Comparison of ENCODE assay signal across 26 mouse cellular contexts in genomic region chr3:49706503-49706902, GRCm38 (mm10). TPM values are rescaled to one million over a fixed set of nuclear protein-coding genes. Genes with fewer than 3 reads are reported as not detected.
DNase-seq lines count a peak whose midpoint lies in the region; ATAC-seq lines count a peak whose summit lies in the region.
"Had no signal": no experiment of that assay in that cellular context is flagged by ENCODE, and none has a peak within 500 bp of the region (broad histone marks: within the 10 kb centered on the region; RNA-seq: fewer than 3 reads in every experiment).

No protein-coding gene starts in this region.

- H3K4me3 ChIP-seq in forebrain, embryonic 12.5 days (replicated peaks), result no peak overlapping the region
- H3K4me3 ChIP-seq in forebrain, embryonic 16.5 days (replicated peaks; ENCODE audit: low read length), result no peak overlapping the region
- H3K4me3 ChIP-seq in midbrain, embryonic 12.5 days, result no peak overlapping the region
- no peak overlapping the region for H3K4me3 ChIP-seq in midbrain, embryonic 15.5 days
- no peak overlapping the region for H3K4me3 ChIP-seq in forebrain, embryonic 14.5 days (ENCODE audit: low read depth, low read length)
- H3K4me3 ChIP-seq: heart, embryonic 12.5 days; heart, embryonic 15.5 days; hindbrain, embryonic 10.5 days; hindbrain, embryonic 13.5 days; intestine, embryonic 15.5 days had no signal

- no peak overlapping the region for H3K4me2 ChIP-seq in forebrain, embryonic 12.5 days
- no peak overlapping the region for H3K4me2 ChIP-seq in forebrain, embryonic 16.5 days (ENCODE audit: low read length)
- H3K4me2 ChIP-seq in midbrain, embryonic 12.5 days (replicated peaks), result no peak overlapping the region
- H3K4me2 ChIP-seq in midbrain, embryonic 15.5 days, result no peak overlapping the region
- H3K4me2 ChIP-seq in forebrain, embryonic 14.5 days (ENCODE audit: low read length), result no peak overlapping the region
- H3K4me2 ChIP-seq: heart, embryonic 12.5 days; heart, embryonic 15.5 days; hindbrain, embryonic 13.5 days; intestine, embryonic 15.5 days had no signal

- 14% methylated on average over 2 of the region's 2 CpGs for WGBS in forebrain, embryonic 12.5 days
- WGBS in forebrain, embryonic 16.5 days, result 10% methylated on average over 2 of the region's 2 CpGs
- 18% methylated on average over 2 of the region's 2 CpGs for WGBS in midbrain, embryonic 12.5 days
- WGBS in midbrain, embryonic 15.5 days, result 13% methylated on average over 2 of the region's 2 CpGs
- 3% methylated on average over 2 of the region's 2 CpGs for WGBS in forebrain, embryonic 14.5 days

- no peaks in the 10 kb centered on the region for H3K9me3 ChIP-seq in forebrain, embryonic 12.5 days
- H3K9me3 ChIP-seq in forebrain, embryonic 16.5 days (ENCODE audit: control insufficient read depth, low read length), result no peaks in the 10 kb centered on the region
- H3K9me3 ChIP-seq in midbrain, embryonic 12.5 days, result no peaks in the 10 kb centered on the region
- H3K9me3 ChIP-seq in midbrain, embryonic 15.5 days, result no peaks in the 10 kb centered on the region
- no peaks in the 10 kb centered on the region for H3K9me3 ChIP-seq in forebrain, embryonic 14.5 days (replicated peaks; ENCODE audit: control insufficient read depth, low read length)
- H3K9me3 ChIP-seq: heart, embryonic 12.5 days; heart, embryonic 15.5 days; hindbrain, embryonic 10.5 days; hindbrain, embryonic 13.5 days; intestine, embryonic 15.5 days had no signal

- intact Hi-C loops in left cerebral cortex, postnatal 25 days (cut with DNase I), result no loop called here

- H3K36me3 ChIP-seq in forebrain, embryonic 12.5 days (replicated peaks), result no peaks in the 10 kb centered on the region
- H3K36me3 ChIP-seq in forebrain, embryonic 16.5 days (ENCODE audit: control insufficient read depth, insufficient read depth), result no peaks in the 10 kb centered on the region
- no peaks in the 10 kb centered on the region for H3K36me3 ChIP-seq in midbrain, embryonic 12.5 days
- no peaks in the 10 kb centered on the region for H3K36me3 ChIP-seq in midbrain, embryonic 15.5 days (replicated peaks)
- H3K36me3 ChIP-seq in forebrain, embryonic 14.5 days (ENCODE audit: control insufficient read depth, insufficient read depth, low read length), result no peaks in the 10 kb centered on the region
- H3K36me3 ChIP-seq: G1E; heart, embryonic 12.5 days; heart, embryonic 15.5 days; hindbrain, embryonic 10.5 days; hindbrain, embryonic 13.5 days; intestine, embryonic 15.5 days had no signal

- no peak overlapping the region for H3K9ac ChIP-seq in forebrain, embryonic 12.5 days
- no peak overlapping the region for H3K9ac ChIP-seq in forebrain, embryonic 16.5 days (replicated peaks; ENCODE audit: low read depth, low read length)
- no peak overlapping the region for H3K9ac ChIP-seq in midbrain, embryonic 12.5 days (replicated peaks)
- H3K9ac ChIP-seq in midbrain, embryonic 15.5 days, result no peak overlapping the region
- H3K9ac ChIP-seq in forebrain, embryonic 14.5 days (ENCODE audit: low read length), result no peak overlapping the region
- H3K9ac ChIP-seq: heart, embryonic 12.5 days; heart, embryonic 15.5 days; hindbrain, embryonic 13.5 days; intestine, embryonic 15.5 days had no signal

- peak; percentile 3 for DNase-seq in R1 (ENCODE audit: low read depth, low spot score)
- peak; percentile 31 for DNase-seq in forebrain, embryonic 14.5 days (ENCODE audit: low spot score)
- no peak for DNase-seq in left cerebral cortex, postnatal 25 days (ENCODE audit: low spot score in 2 of 2)
- DNase-seq: adrenal gland, adult 8-10 months; adrenal gland, postnatal 25 days; B cell, adult 2 months; cerebellum, adult 18-20 months; cerebellum, adult 9-10 months; cerebellum, postnatal 14 days; gastrocnemius, postnatal 25 days; heart, adult 18-20 months; heart, postnatal 10 days; heart, postnatal 36 days had no signal

- no peak overlapping the region for H3K27ac ChIP-seq in forebrain, embryonic 12.5 days
- H3K27ac ChIP-seq in forebrain, embryonic 16.5 days (ENCODE audit: low read length), result no peak overlapping the region
- H3K27ac ChIP-seq in midbrain, embryonic 12.5 days (replicated peaks), result no peak overlapping the region
- H3K27ac ChIP-seq in midbrain, embryonic 15.5 days, result no peak overlapping the region
- no peak overlapping the region for H3K27ac ChIP-seq in forebrain, embryonic 14.5 days (ENCODE audit: low read depth, low read length)
- H3K27ac ChIP-seq: heart, embryonic 15.5 days; hindbrain, embryonic 10.5 days; hindbrain, embryonic 13.5 days; intestine, embryonic 15.5 days had no signal

- H3K27me3 ChIP-seq in forebrain, embryonic 12.5 days, result no peaks in the 10 kb centered on the region
- H3K27me3 ChIP-seq in forebrain, embryonic 16.5 days (replicated peaks; ENCODE audit: control insufficient read depth, insufficient read depth, low read length), result no peaks in the 10 kb centered on the region
- no peaks in the 10 kb centered on the region for H3K27me3 ChIP-seq in midbrain, embryonic 12.5 days
- no peaks in the 10 kb centered on the region for H3K27me3 ChIP-seq in midbrain, embryonic 15.5 days (replicated peaks)
- H3K27me3 ChIP-seq in forebrain, embryonic 14.5 days (replicated peaks; ENCODE audit: control insufficient read depth, insufficient read depth, low read length), result no peaks in the 10 kb centered on the region
- H3K27me3 ChIP-seq: CH12.LX; heart, embryonic 12.5 days; heart, embryonic 15.5 days; hindbrain, embryonic 13.5 days; intestine, embryonic 15.5 days had no signal

- peaks cover 5% of the 10 kb centered on the region; the same call in 1 of the 2 replicates for H3K4me1 ChIP-seq in forebrain, embryonic 12.5 days
- no peaks in the 10 kb centered on the region for H3K4me1 ChIP-seq in forebrain, embryonic 16.5 days (replicated peaks; ENCODE audit: control insufficient read depth, insufficient read depth, low read length)
- H3K4me1 ChIP-seq in midbrain, embryonic 12.5 days, result peaks cover 5% of the 10 kb centered on the region
- peaks cover 3% of the 10 kb centered on the region; the same call in 1 of the 2 replicates for H3K4me1 ChIP-seq in midbrain, embryonic 15.5 days
- H3K4me1 ChIP-seq in forebrain, embryonic 14.5 days (ENCODE audit: control insufficient read depth, insufficient read depth, low read length), result 0 out of 2 replicates have a peak, but pooled peaks cover 3% of the 10 kb centered on the region
- H3K4me1 ChIP-seq: heart, embryonic 12.5 days; heart, embryonic 15.5 days; intestine, embryonic 15.5 days had no signal

- ATAC-seq in forebrain, embryonic 12.5 days (ENCODE audit: low FRiP score), result peak; percentile 60; the same call in 1 of the 2 replicates
- no peak for ATAC-seq in forebrain, embryonic 16.5 days
- ATAC-seq in midbrain, embryonic 12.5 days (ENCODE audit: low FRiP score, low read depth), result peak; percentile 62
- no peak for ATAC-seq in midbrain, embryonic 15.5 days (replicated peaks)
- peak; percentile 50; the same call in 1 of the 2 replicates for ATAC-seq in forebrain, embryonic 14.5 days
- ATAC-seq: activated CD4-positive, CD25-positive, alpha-beta regulatory T cell, adult 4 months; hindbrain, embryonic 16.5 days; intestine, embryonic 15.5 days had no signal

RNA-seq across cellular contexts. Expression of gene Pcdh18, which starts 50.6 kb away (rescaled TPM):
- 53.0 and 58.6 TPM in 2 replicates for polyA plus RNA-seq in forebrain, embryonic 12.5 days (2016; fragmentation: Nextera tagmentation; extraction: Ambion mirVana)
- 21.6 and 27.2 TPM in 2 replicates for polyA plus RNA-seq in forebrain, embryonic 16.5 days (2015; fragmentation: Nextera tagmentation; extraction: Ambion mirVana)
- 72.4 and 82.8 TPM in 2 replicates for polyA plus RNA-seq in midbrain, embryonic 12.5 days (2016; fragmentation: Nextera tagmentation; extraction: Ambion mirVana)
- 38.4 and 39.1 TPM in 2 replicates for polyA plus RNA-seq in midbrain, embryonic 15.5 days (2015; fragmentation: Nextera tagmentation; extraction: Ambion mirVana)
- 23.8 and 26.1 TPM in 2 replicates for polyA plus RNA-seq in forebrain, embryonic 14.5 days (2014; fragmentation: Nextera tagmentation; extraction: Ambion mirVana)
- 1 to 10 TPM; 5.6 to 7.7 TPM for total RNA-seq in left cerebral cortex, postnatal 25 days (2021)
- total RNA-seq: CH12.LX had no signal
- polyA plus RNA-seq: activated CD4-positive, CD25-positive, alpha-beta regulatory T cell, adult 4 months; G1E had no signal

Comparison
In these comparisons a context has a peak if more than half of its experiments do, and no peak if none do; other contexts are left out.
1. ATAC-seq: peak in forebrain, embryonic 12.5 days (single experiment), midbrain, embryonic 12.5 days (single experiment) and forebrain, embryonic 14.5 days (single experiment); none in forebrain, embryonic 16.5 days (single experiment) and midbrain, embryonic 15.5 days (single experiment).
2. DNase-seq: peak in R1 (single experiment) and forebrain, embryonic 14.5 days (single experiment); none in left cerebral cortex, postnatal 25 days (0 of 2).